Comparison of ENCODE assay signal across 8 mouse cellular contexts in genomic region chr1:167914982-167915561, GRCm38 (mm10).
DNase-seq lines count a peak whose midpoint lies in the region; ATAC-seq and TF ChIP-seq lines count a peak whose summit lies in the region.

No protein-coding gene starts in this region.

- ATAC-seq in embryonic facial prominence, embryonic 15.5 days (ENCODE audit: insufficient number of reproducible peaks, low FRiP score, low TSS enrichment, low read depth): 0 out of 2 replicates have a peak, but pooled peaks have one; percentile 15
- ATAC-seq in heart, embryonic 12.5 days (ENCODE audit: insufficient number of reproducible peaks, low FRiP score): peak; percentile 33; the same call in 1 of the 2 replicates
- ATAC-seq in liver, embryonic 11.5 days (replicated peaks; ENCODE audit: low FRiP score): peak; percentile 60
- peak; percentile 86 for ATAC-seq in neural tube, embryonic 12.5 days (ENCODE audit: low FRiP score, low read depth)

- H3K4me3 ChIP-seq in C2C12 (ENCODE audit: insufficient read depth, poor library complexity, severe bottlenecking): no peak overlapping the region
- H3K4me3 ChIP-seq in embryonic facial prominence, embryonic 15.5 days (replicated peaks): no peak overlapping the region
- no peak overlapping the region for H3K4me3 ChIP-seq in heart, embryonic 12.5 days
- no peak overlapping the region for H3K4me3 ChIP-seq in liver, embryonic 11.5 days (ENCODE audit: low read depth, low read length)
- no peak overlapping the region for H3K4me3 ChIP-seq in neural tube, embryonic 12.5 days

- no peak overlapping the region for H3ac ChIP-seq in C2C12 (ENCODE audit: control insufficient read depth, insufficient read length, low read depth)

- no peak overlapping the region for H3K9ac ChIP-seq in embryonic facial prominence, embryonic 15.5 days
- no peak overlapping the region for H3K9ac ChIP-seq in heart, embryonic 12.5 days
- no peak overlapping the region for H3K9ac ChIP-seq in liver, embryonic 11.5 days (ENCODE audit: low read depth, low read length)
- H3K9ac ChIP-seq in neural tube, embryonic 12.5 days: no peak overlapping the region

- peak; percentile 62 for TF ChIP-seq CTCF in C2C12 (IDR thresholded peaks at IDR 0.05; ENCODE audit: control insufficient read depth, insufficient read depth, insufficient read length)

- H3K4me1 ChIP-seq in embryonic facial prominence, embryonic 15.5 days: no peaks in the 10 kb centered on the region
- H3K4me1 ChIP-seq in heart, embryonic 12.5 days (replicated peaks): no peaks in the 10 kb centered on the region
- no peaks in the 10 kb centered on the region for H3K4me1 ChIP-seq in liver, embryonic 11.5 days (replicated peaks; ENCODE audit: control insufficient read depth, insufficient read depth, low read length)
- H3K4me1 ChIP-seq in neural tube, embryonic 12.5 days: 0 out of 2 replicates have a peak, but pooled peaks cover 5% of the 10 kb centered on the region

- no peaks in the 10 kb centered on the region for H3K79me3 ChIP-seq in C2C12 (ENCODE audit: low read depth)

- 37% methylated on average over 7 of the region's 7 CpGs for WGBS in embryonic facial prominence, embryonic 15.5 days
- 41% methylated on average over 7 of the region's 7 CpGs for WGBS in heart, embryonic 12.5 days
- WGBS in liver, embryonic 11.5 days: 41% methylated on average over 7 of the region's 7 CpGs
- WGBS in neural tube, embryonic 12.5 days: 25% methylated on average over 7 of the region's 7 CpGs

- H3K36me3 ChIP-seq in C2C12 (ENCODE audit: control insufficient read depth, insufficient read depth): no peaks in the 10 kb centered on the region
- no peaks in the 10 kb centered on the region for H3K36me3 ChIP-seq in embryonic facial prominence, embryonic 15.5 days
- no peaks in the 10 kb centered on the region for H3K36me3 ChIP-seq in heart, embryonic 12.5 days
- H3K36me3 ChIP-seq in liver, embryonic 11.5 days (ENCODE audit: control insufficient read depth, insufficient read depth, low read length): no peaks in the 10 kb centered on the region
- no peaks in the 10 kb centered on the region for H3K36me3 ChIP-seq in neural tube, embryonic 12.5 days

- H3K79me2 ChIP-seq in C2C12 (ENCODE audit: control insufficient read depth, insufficient read depth): no peaks in the 10 kb centered on the region

- H3K27me3 ChIP-seq in C2C12 (ENCODE audit: control insufficient read depth, insufficient read depth, insufficient read length): peaks cover 25% of the 10 kb centered on the region
- 0 out of 2 replicates have a peak, but pooled peaks cover 2% of the 10 kb centered on the region for H3K27me3 ChIP-seq in embryonic facial prominence, embryonic 15.5 days
- H3K27me3 ChIP-seq in heart, embryonic 12.5 days (replicated peaks): no peaks in the 10 kb centered on the region
- H3K27me3 ChIP-seq in liver, embryonic 11.5 days (replicated peaks; ENCODE audit: control insufficient read depth, insufficient read depth, low read length): no peaks in the 10 kb centered on the region
- no peaks in the 10 kb centered on the region for H3K27me3 ChIP-seq in neural tube, embryonic 12.5 days (replicated peaks)

- no peak overlapping the region for H3K27ac ChIP-seq in embryonic facial prominence, embryonic 15.5 days (replicated peaks)
- H3K27ac ChIP-seq in heart, embryonic 12.5 days (ENCODE audit: poor library complexity, severe bottlenecking): no peak overlapping the region
- H3K27ac ChIP-seq in liver, embryonic 11.5 days (ENCODE audit: low read depth, low read length): no peak overlapping the region
- H3K27ac ChIP-seq in neural tube, embryonic 12.5 days: no peak overlapping the region

- peak; percentile 90 for DNase-seq in brain, adult 2 months (ENCODE audit: low read depth, low spot score)
- DNase-seq in kidney, postnatal 14 days: peak; percentile 80
- peak; percentile 62 for DNase-seq in liver, embryonic 11.5 days (ENCODE audit: low spot score)
- DNase-seq in thymus, postnatal 36 days: peak; percentile 9 to 10

- H3K4me2 ChIP-seq in embryonic facial prominence, embryonic 15.5 days (replicated peaks): no peak overlapping the region
- no peak overlapping the region for H3K4me2 ChIP-seq in heart, embryonic 12.5 days
- H3K4me2 ChIP-seq in liver, embryonic 11.5 days: no peak overlapping the region
- peak overlapping the region; percentile 39 for H3K4me2 ChIP-seq in neural tube, embryonic 12.5 days (replicated peaks)

- no peaks in the 10 kb centered on the region for H3K9me3 ChIP-seq in embryonic facial prominence, embryonic 15.5 days (replicated peaks)
- H3K9me3 ChIP-seq in heart, embryonic 12.5 days (replicated peaks): peaks cover 4% of the 10 kb centered on the region; the same call in 1 of the 2 replicates
- no peaks in the 10 kb centered on the region for H3K9me3 ChIP-seq in liver, embryonic 11.5 days (ENCODE audit: control insufficient read depth, low read length)
- peaks cover 4% of the 10 kb centered on the region; the same call in 1 of the 2 replicates for H3K9me3 ChIP-seq in neural tube, embryonic 12.5 days

TF ChIP-seq in C2C12, 6 proteins besides CTCF, POLR2A, EP300 and RAD21:
- peak; percentile 59 for TF ChIP-seq MYOD1 (IDR thresholded peaks at IDR 0.05; ENCODE audit: control insufficient read depth, insufficient read length, low read depth)
- TF ChIP-seq USF1 (IDR thresholded peaks at IDR 0.05; ENCODE audit: low read depth): no peak

Comparison
In these comparisons a context has a peak if more than half of its experiments do, and no peak if none do; other contexts are left out.
1. DNase-seq: peak in every context shown above with its lines; median percentile 90 in brain, adult 2 months; 80 in kidney, postnatal 14 days; 62 in liver, embryonic 11.5 days; 10 in thymus, postnatal 36 days.
2. ATAC-seq: peak in every context shown above with its lines; median percentile 86 in neural tube, embryonic 12.5 days; 60 in liver, embryonic 11.5 days; 33 in heart, embryonic 12.5 days; 15 in embryonic facial prominence, embryonic 15.5 days.